Mouse (Mus musculus): ENCODE data around the gene Ncor2. TPM values are rescaled to one million over a fixed set of nuclear protein-coding genes. Genes with fewer than 3 reads are reported as not detected.
A peak's percentile ranks its signal among the peaks of the same experiment; 100 is the strongest.

The Ncor2 gene
- total RNA-seq, 2 experiments from 2014 or later, result 228 to 270 TPM

- Histone ChIP-seq H3K27ac (no peak overlapping the region), H3K4me3 (no peak overlapping the region)
- intact Hi-C loops (cut with DNase I), result no loop called here
- no peak for DNase-seq (ENCODE audit: extremely low spot score in 1 of 2, low spot score in 2 of 2)
- no peak for TF ChIP-seq CTCF (IDR thresholded peaks at IDR 0.05)
Measured at GRCm38 (mm10) chr5:125000756-125001250, 178.2 kb downstream of the Ncor2 start.

DNA sequence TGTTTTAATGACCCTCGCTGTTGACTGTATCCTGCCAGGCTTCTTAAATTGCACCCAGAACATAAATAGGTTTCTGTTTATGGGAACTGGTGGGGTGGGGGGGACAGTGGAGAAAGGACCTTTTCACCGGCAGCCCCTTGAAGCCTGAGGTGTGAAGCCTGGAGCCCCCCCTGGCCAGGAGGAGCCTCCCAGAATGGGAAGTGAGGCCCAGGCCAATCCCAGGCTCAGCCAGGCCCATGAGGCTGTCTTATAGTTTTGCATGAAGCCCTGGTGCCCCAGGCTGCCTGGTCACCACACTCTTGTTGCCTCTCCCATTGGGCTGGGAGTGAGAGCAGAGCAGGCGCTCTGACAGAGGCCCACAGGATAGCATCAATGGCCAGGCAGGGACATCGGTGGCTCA lies 181.1 kb downstream of the Ncor2 start:
- no peak for DNase-seq (ENCODE audit: extremely low spot score in 1 of 2, low spot score in 2 of 2)
- Histone ChIP-seq H3K4me3 (no peak overlapping the region), H3K27ac (no peak overlapping the region)
- no peak for TF ChIP-seq CTCF (IDR thresholded peaks at IDR 0.05)
- intact Hi-C loops (cut with DNase I), result no loop called here

DNA sequence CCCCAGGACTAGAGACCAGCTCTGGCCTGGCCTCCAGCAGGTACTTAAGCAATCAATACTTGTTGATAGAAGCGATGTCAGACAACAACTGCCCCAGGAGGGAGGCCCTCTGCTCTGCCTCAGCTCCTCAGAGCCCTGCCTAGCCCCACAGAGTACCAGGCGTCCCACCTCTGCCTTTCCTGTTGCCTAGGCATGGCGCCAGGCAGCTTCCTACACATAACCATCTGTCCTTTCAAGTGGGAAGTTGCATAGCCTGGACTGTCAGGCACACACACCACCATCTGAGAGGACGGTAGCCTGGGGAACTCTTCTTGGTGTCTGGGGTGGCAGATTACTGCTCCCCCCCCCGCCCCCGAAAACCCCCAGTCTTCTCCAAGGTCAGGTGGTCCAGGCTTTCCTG lies 182.2 kb downstream of the Ncor2 start:
- no peak overlapping the region for H3K4me3 ChIP-seq
- DNase-seq (ENCODE audit: extremely low spot score in 1 of 2, low spot score in 2 of 2), result peak in 1 of 2 experiments; percentile 71
- TF ChIP-seq CTCF (IDR thresholded peaks at IDR 0.05), result no peak
- intact Hi-C loops (cut with DNase I), result no loop called here
- no peak overlapping the region for H3K27ac ChIP-seq

DNA sequence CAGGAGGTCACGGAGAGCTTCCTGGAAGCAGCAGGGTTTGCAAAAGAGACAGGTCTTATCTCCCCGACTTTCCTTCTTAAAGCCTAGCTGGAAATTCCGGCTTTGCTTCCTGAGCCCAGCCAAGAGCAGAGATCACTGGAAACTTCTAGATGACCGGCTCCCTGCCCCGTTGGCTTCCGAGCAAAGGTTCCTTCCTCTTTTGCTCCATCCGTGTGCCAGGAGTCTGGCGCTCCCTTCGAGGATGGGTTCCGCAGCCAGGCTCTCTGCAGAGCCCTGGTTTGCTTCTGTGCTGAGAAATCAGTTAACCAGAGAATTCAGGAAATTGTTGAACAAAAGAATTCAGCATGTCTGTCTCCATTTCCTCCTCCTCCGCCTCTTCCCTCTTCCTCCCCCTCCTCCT lies 186.1 kb downstream of the Ncor2 start:
- DNase-seq (ENCODE audit: extremely low spot score in 1 of 2, low spot score in 2 of 2), result no peak
- no peak overlapping the region for H3K27ac ChIP-seq
- no peak overlapping the region for H3K4me3 ChIP-seq
- no peak for TF ChIP-seq CTCF (IDR thresholded peaks at IDR 0.05)
- intact Hi-C loops (cut with DNase I), result no loop called here

DNA sequence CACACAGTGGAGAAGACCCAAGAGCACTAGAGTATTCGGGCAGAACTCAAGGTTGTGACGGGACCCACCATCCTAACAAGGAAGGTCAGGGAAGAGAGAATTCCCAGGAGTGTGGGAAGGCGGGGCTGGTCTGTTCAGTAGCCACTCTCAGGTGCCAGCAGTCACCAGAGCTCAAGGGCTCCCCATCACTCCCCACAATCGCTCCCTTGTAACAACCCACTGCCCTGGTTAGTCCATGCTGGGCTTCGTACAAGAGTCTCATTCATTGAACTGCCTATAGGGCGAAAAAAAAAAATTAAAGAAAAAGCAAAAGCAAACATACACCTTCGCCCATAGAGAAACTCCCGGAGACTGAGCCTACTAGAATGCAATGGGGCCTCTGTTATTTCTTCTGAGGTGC lies 186.7 kb downstream of the Ncor2 start:
- no peak overlapping the region for H3K4me3 ChIP-seq
- TF ChIP-seq CTCF (IDR thresholded peaks at IDR 0.05), result no peak
- no peak for DNase-seq (ENCODE audit: extremely low spot score in 1 of 2, low spot score in 2 of 2)
- no peak overlapping the region for H3K27ac ChIP-seq
- intact Hi-C loops (cut with DNase I), result no loop called here

GRCm38 (mm10) chr5:124989724-124990123 lies 189.3 kb downstream of the Ncor2 start:
- Histone ChIP-seq H3K27ac (no peak overlapping the region), H3K4me3 (no peak overlapping the region)
- no peak for DNase-seq (ENCODE audit: extremely low spot score in 1 of 2, low spot score in 2 of 2)
- no peak for TF ChIP-seq CTCF (IDR thresholded peaks at IDR 0.05)
- intact Hi-C loops (cut with DNase I), result no loop called here

GRCm38 (mm10) chr5:124986656-124987055 lies 192.4 kb downstream of the Ncor2 start:
- no peak for DNase-seq (ENCODE audit: extremely low spot score in 1 of 2, low spot score in 2 of 2)
- no peak for TF ChIP-seq CTCF (IDR thresholded peaks at IDR 0.05)
- no peak overlapping the region for H3K4me3 ChIP-seq
- intact Hi-C loops (cut with DNase I), result no loop called here
- H3K27ac ChIP-seq, result no peak overlapping the region

DNA sequence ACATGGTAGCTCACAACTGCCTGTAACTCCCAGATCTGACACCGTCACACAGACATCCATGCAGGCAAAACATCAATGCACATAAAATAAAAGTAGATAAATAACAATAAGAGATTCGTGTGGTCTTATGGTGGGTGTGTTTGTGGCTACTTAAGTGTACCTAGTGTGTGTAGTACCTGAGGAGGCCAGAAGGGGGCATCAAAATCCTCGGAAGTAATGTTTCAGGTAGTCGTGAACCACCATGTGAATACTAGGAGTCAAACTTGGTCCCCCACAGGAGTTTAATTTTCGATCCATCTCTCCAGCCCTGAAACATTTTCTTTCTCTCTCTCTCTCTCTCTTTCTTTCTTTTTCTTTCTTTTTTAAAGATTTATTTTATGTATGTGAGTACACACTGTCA lies 192.8 kb downstream of the Ncor2 start:
- no peak overlapping the region for H3K4me3 ChIP-seq
- no peak for DNase-seq (ENCODE audit: extremely low spot score in 1 of 2, low spot score in 2 of 2)
- peak; percentile 19 for TF ChIP-seq CTCF (IDR thresholded peaks at IDR 0.05)
- intact Hi-C loops (cut with DNase I), result no loop called here
- H3K27ac ChIP-seq, result no peak overlapping the region

GRCm38 (mm10) chr5:124969790-124970189 lies 209.2 kb downstream of the Ncor2 start:
- no peak for TF ChIP-seq CTCF (IDR thresholded peaks at IDR 0.05)
- no peak for DNase-seq (ENCODE audit: extremely low spot score in 1 of 2, low spot score in 2 of 2)
- Histone ChIP-seq H3K27ac (no peak overlapping the region), H3K4me3 (no peak overlapping the region)
- intact Hi-C loops (cut with DNase I), result no loop called here

Other genes starting within 250 kb of the Ncor2 start
- gene Rflna, start 176.0 kb downstream of the Ncor2 start, total RNA-seq (2021), result 1 to 10 TPM in 1 of 2 experiments, not detected in 1; 1.0 TPM
- gene Scarb1, start 161.9 kb upstream of the Ncor2 start, total RNA-seq (2021), result 10 to 100 TPM; 24.4 to 29.6 TPM
- gene Gm10382, start 210.1 kb upstream of the Ncor2 start, total RNA-seq (2021), result under 1 TPM; 0.28 to 0.48 TPM
- gene Ubc, start 211.0 kb upstream of the Ncor2 start, total RNA-seq (2021), result 100 to 1,000 TPM; 846 to 851 TPM